Mouse (Mus musculus) heart, adult 10 weeks (tissue): ENCODE data around the gene Brd3os. TPM values are rescaled to one million over a fixed set of nuclear protein-coding genes. Genes with fewer than 3 reads are reported as not detected.

Experiments
- polyA plus RNA-seq: library from polyadenylated mRNA; stranded (reverse); fragments of 350-450 nt; fragmentation: Illumina TruSeq; extraction: RNeasy Lipid Tissue Mini Kit (QIAGEN cat#74804); gene quantifications from one replicate; pipeline ENCODE4 v1.2.3, GENCODE M21; 2014; ENCODE audit warnings: low read depth, low replicate concordance

Brd3os gene
- polyA plus RNA-seq, result 2.5 TPM

DNA sequence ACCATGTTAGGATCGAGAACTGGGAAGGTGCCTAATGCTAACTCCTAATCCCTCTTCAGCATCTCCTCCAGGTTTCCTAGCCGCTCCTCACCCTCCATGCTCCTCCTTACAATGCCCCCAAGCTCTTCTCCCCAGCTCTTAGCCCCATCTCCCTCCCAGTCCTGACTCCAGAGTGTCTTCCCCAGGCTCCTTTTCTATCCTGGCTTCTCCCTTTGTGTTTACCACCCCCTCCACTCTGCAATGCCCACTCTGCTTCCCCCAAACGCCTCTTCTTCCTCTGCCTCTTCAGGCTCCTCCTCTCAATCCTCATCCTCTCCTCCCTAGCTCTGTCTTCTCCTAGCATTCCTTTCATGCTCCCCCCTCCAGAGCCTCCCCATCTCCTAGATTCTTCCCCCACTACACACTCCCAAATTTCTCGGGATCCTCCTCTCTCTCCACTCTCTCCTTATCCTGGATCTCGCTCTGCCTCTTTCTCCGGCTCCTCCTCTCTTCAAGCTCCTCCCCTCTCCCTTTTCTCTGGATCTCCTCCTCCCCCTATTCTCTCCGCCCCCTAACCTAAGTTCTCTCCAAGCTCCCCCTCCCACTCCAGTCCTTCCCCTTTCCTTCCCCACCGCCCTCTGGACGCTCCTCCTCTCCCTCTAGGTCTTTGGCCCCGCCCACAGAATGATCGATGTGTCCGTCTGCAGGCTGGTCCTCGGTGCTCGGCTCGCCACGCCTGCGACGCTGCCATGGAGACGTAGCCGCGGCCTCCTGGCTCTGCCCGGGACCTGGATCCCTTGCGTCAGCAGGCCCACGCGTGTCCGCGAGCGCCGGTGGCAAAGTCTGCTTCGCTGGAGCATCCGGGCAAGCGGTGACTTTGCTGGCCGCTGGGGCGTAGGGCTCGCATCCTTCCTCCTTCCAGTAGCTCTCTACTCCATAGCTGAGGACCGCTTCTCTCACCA is at the start of gene Brd3os:
Gene Brd3os, plus strand, starts transcription at position 558 of the 941 bp plus-strand sequence.

GRCm38 (mm10) chr2:27426855-27427457 is 15.2 kb upstream of the Brd3os start, which contains the start of gene Vav2:
Gene Vav2, minus strand, starts transcription at chr2:27427033.

Other genes with a start within 250 kb of the Brd3os start
- gene Sardh, start 194.0 kb upstream of the Brd3os start, polyA plus RNA-seq, result 9.4 TPM
- gene Vav2, start 15.3 kb upstream of the Brd3os start, polyA plus RNA-seq, result 10.7 TPM
- 15.7 TPM for gene Brd3, start 65.3 kb downstream of the Brd3os start, polyA plus RNA-seq
- 27.3 TPM for gene Wdr5, start 72.8 kb downstream of the Brd3os start, polyA plus RNA-seq
- 38.7 TPM for gene Rxra, start 234.1 kb downstream of the Brd3os start, polyA plus RNA-seq